Mouse (Mus musculus): Measurements from ENCODE around the gene Nrxn1. TPM values are rescaled to one million over a fixed set of nuclear protein-coding genes. Genes with fewer than 3 reads are reported as not detected.

The Nrxn1 gene
- polyA plus RNA-seq, 1 experiment = not detected

DNA sequence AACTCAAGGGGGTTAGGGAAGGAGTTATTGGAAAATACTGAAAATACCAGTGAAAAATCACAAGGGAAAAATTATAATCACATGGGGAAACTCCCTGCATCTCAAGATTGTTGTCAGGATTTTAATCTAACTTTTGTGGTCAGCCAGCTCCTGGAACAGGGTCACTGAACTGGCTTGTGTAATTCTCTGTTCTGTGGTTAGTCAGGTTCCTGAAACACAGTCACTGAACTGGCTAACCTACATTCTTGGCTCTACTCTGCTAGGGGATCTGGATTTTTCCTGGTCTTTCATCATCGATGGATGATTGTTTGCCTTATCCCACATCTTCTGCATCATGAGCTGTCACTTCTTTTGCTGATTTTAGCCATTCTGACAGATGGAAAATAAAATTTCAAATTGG lies 1081.1 kb downstream of the Nrxn1 start:
- no peak overlapping the region for H3K27ac ChIP-seq (ENCODE audit: insufficient read depth, low read depth, low read length)
- H3K4me1 ChIP-seq (ENCODE audit: control insufficient read depth, insufficient read depth, low read length) = no peaks in the 10 kb centered on the region
- WGBS = 98% methylated on average over 1 of the region's 1 CpGs
- H3K4me3 ChIP-seq (ENCODE audit: insufficient read depth, low read depth, low read length) = no peak overlapping the region
- TF ChIP-seq CTCF (IDR thresholded peaks at IDR 0.05; ENCODE audit: insufficient read depth, low read depth, low read length) = no peak
- no peak for TF ChIP-seq POLR2A (IDR thresholded peaks at IDR 0.05; ENCODE audit: insufficient read depth, low read depth, low read length)

DNA sequence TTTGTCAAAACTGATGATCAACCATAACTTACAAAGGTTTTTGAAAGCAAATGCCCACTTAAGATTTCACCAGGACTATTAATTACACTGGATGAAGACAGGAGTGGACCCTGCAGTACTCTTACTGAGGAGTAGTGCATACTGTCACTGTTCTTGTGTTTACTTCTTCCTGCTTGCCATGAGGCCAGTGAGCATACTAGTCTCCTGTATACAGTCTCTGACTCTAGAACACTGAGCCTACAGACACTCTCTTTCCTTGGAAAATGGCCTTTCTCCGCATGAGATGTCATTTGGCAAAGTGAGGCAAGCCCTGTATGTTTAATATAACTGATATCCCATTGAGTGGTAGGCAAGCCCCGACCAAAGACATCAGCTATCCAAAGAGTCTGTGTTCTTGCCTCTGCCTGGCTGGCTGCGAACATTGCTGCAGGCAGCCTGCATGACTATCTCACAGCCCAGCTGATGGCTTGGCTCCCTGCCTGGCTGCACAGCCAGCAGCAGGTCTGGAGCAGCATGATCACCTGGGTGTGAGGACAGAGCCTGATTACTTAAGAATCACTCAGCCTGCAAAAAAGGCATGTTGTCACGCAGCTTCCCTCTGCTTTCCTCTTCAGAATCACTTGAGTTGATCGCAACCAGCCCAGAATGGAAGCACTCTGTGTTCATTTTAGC lies 1085.3 kb downstream of the Nrxn1 start:
- 57% methylated on average over 5 of the region's 5 CpGs for WGBS
- Histone ChIP-seq H3K4me1 (ENCODE audit: control insufficient read depth, insufficient read depth, low read length) (no peaks in the 10 kb centered on the region), H3K27ac (ENCODE audit: insufficient read depth, low read depth, low read length) (no peak overlapping the region), H3K4me3 (ENCODE audit: insufficient read depth, low read depth, low read length) (no peak overlapping the region)
- TF ChIP-seq POLR2A (IDR thresholded peaks at IDR 0.05; ENCODE audit: insufficient read depth, low read depth, low read length) = no peak
- TF ChIP-seq CTCF (IDR thresholded peaks at IDR 0.05; ENCODE audit: insufficient read depth, low read depth, low read length) = no peak

- TF ChIP-seq CTCF (IDR thresholded peaks at IDR 0.05; ENCODE audit: insufficient read depth, low read depth, low read length) = no peak
- no peak for TF ChIP-seq POLR2A (IDR thresholded peaks at IDR 0.05; ENCODE audit: insufficient read depth, low read depth, low read length)
- Histone ChIP-seq H3K4me3 (ENCODE audit: insufficient read depth, low read depth, low read length) (no peak overlapping the region), H3K27ac (ENCODE audit: insufficient read depth, low read depth, low read length) (no peak overlapping the region), H3K4me1 (ENCODE audit: control insufficient read depth, insufficient read depth, low read length) (no peaks in the 10 kb centered on the region)
- WGBS = 51% methylated on average over 4 of the region's 4 CpGs
Measured at GRCm38 (mm10) chr17:89990651-89991050, 1102.2 kb downstream of the Nrxn1 start.
